Mouse (Mus musculus) A20 (cell line): ENCODE results near the gene Fxyd5.

Source experiments
- DNase-seq: peaks from one replicate; pipeline ENCODE4 v3.0.0-alpha.2; 2011; ENCODE audit warnings: low read depth, low spot score

Gene Fxyd5

DNA sequence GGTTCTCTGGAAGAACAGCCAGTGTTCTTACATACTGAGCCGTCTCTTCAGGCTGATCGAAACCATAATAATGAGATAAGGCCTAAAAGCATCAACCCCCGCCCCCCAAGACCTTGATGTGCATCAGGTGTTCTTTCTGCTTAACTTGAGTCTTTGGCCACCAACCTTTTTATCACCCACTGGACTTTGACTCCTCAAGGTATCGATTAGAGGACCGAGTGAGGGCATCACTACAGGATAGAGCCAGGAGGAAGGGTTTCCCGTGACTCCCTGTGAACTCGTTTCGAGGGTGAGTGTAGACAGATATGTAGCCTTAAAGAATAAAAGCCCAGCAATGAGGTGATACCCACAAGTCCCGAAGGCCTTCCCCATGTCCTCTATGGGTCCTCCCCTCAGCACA is 56.9 kb downstream of the Fxyd5 start:
- DNase-seq = no peak
